Mouse (Mus musculus) heart, embryonic 14.5 days (tissue): ENCODE data around the gene Stk11. TPM values are rescaled to one million over a fixed set of nuclear protein-coding genes. Genes with fewer than 3 reads are reported as not detected.

ENCODE experiments used
- ATAC-seq: fragments of 200-750 bp; cut with Nextera tagmentation; 2 replicates; pipeline ENCODE4 v1.8.0; 2017; ENCODE audit warnings: low read depth, moderate TSS enrichment; ENCODE audit not compliant: insufficient number of reproducible peaks, insufficient read depth, low FRiP score
- H3K27ac ChIP-seq, 2 experiments: fragments of 200-500 bp in 1 of 2; fragments of 300-500 bp in 1 of 2; sonication (generic) in 1 of 2; replicated peaks in 1 of 2; 2 replicates each; pipeline ENCODE4 v1.5.1; 2012 to 2014; ENCODE audit warnings: low read depth in 2 of 2, low read length in 2 of 2, control low read depth in 1 of 2, mild to moderate bottlenecking in 1 of 2, mixed read lengths in 1 of 2; ENCODE audit not compliant: control insufficient read depth in 1 of 2, insufficient read depth in 1 of 2
- H3K27me3 ChIP-seq: fragments of 300-500 bp; sonication (generic); 2 replicates; pipeline ENCODE4 v1.6.1; 2014; ENCODE audit warnings: mild to moderate bottlenecking, low read length, control low read depth; ENCODE audit not compliant: control insufficient read depth, insufficient read depth
- H3K36me3 ChIP-seq: fragments of 300-500 bp; sonication (generic); 2 replicates; pipeline ENCODE4 v1.6.1; 2014; ENCODE audit warnings: mild to moderate bottlenecking, control low read depth, low read length, mixed read lengths; ENCODE audit not compliant: control insufficient read depth, insufficient read depth
- H3K4me1 ChIP-seq, 2 experiments: fragments of 200-500 bp in 1 of 2; fragments of 300-500 bp in 1 of 2; sonication (generic) in 1 of 2; 2 replicates each; pipeline ENCODE4 v1.6.1; 2012 to 2014; ENCODE audit warnings: low read length in 2 of 2, control low read depth in 1 of 2, mixed read lengths in 1 of 2; ENCODE audit not compliant: control insufficient read depth in 2 of 2, insufficient read depth in 2 of 2
- H3K4me2 ChIP-seq: fragments of 300-500 bp; sonication (generic); 2 replicates; pipeline ENCODE4 v1.6.1; 2014; ENCODE audit warnings: mild to moderate bottlenecking, low read length
- H3K4me3 ChIP-seq, 2 experiments: fragments of 200-500 bp in 1 of 2; fragments of 300-500 bp in 1 of 2; sonication (generic) in 1 of 2; 2 replicates each; pipeline ENCODE4 v1.5.1; 2012 to 2014; ENCODE audit warnings: low read length in 2 of 2, mild to moderate bottlenecking in 2 of 2, control low read depth in 1 of 2, low read depth in 1 of 2, moderate library complexity in 1 of 2; ENCODE audit not compliant: control insufficient read depth in 1 of 2, insufficient read depth in 1 of 2
- H3K9ac ChIP-seq: fragments of 300-500 bp; sonication (generic); 2 replicates; pipeline ENCODE4 v1.6.1; 2014; ENCODE audit warnings: mild to moderate bottlenecking, low read length
- H3K9me3 ChIP-seq: fragments of 300-500 bp; sonication (generic); 2 replicates; pipeline ENCODE4 v1.6.1; 2016; ENCODE audit warnings: low read length, control low read depth; ENCODE audit not compliant: control insufficient read depth
- WGBS: fragments of 180-500 bp; shearing (Covaris S2); extraction: QIAGEN DNeasy Blood & Tissue Kit; methylation state at CpG from one replicate; pipeline ENCODE4 v1.1.7; 2014; 5-methylcytosine and 5-hydroxymethylcytosine counted together
- polyA plus RNA-seq: library from polyadenylated mRNA; unstranded; fragments of >200 nt; fragmentation: Nextera tagmentation; extraction: Ambion mirVana; gene quantifications from 2 replicates; pipeline ENCODE4 v1.2.1, GENCODE M21; 2014

The Stk11 gene
- polyA plus RNA-seq, 1 experiment from 2014 or later = 17.7 TPM

DNA sequence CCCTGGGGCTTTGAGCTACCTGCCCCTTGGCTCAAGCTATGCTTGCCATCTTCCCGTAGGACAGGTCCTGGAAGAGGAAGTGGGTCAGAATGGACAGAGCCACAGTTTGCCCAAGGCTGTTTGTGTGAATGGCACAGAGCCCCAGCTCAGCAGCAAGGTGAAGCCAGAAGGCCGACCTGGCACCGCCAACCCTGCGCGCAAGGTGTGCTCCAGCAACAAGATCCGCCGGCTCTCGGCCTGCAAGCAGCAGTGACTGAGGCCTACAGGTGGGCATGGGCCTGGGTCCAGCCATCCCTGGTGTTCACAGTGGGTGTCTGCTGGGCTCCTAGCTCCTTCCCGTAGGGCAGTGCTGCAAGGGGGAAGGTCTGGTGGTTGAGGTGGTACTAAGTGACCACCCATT, 14.2 kb downstream of the Stk11 start:
- H3K9me3 ChIP-seq = no peaks in the 10 kb centered on the region
- peaks cover 79% of the 10 kb centered on the region for H3K36me3 ChIP-seq
- H3K4me1 ChIP-seq = peaks cover 9 to 15% of the 10 kb centered on the region in 2 experiments
- no peak for ATAC-seq
- no peak overlapping the region for H3K27ac ChIP-seq
- no peaks in the 10 kb centered on the region for H3K27me3 ChIP-seq
- WGBS = 94% methylated on average over 9 of the region's 9 CpGs
- H3K4me2 ChIP-seq = no peak overlapping the region
- no peak overlapping the region for H3K4me3 ChIP-seq
- H3K9ac ChIP-seq = no peak overlapping the region

DNA sequence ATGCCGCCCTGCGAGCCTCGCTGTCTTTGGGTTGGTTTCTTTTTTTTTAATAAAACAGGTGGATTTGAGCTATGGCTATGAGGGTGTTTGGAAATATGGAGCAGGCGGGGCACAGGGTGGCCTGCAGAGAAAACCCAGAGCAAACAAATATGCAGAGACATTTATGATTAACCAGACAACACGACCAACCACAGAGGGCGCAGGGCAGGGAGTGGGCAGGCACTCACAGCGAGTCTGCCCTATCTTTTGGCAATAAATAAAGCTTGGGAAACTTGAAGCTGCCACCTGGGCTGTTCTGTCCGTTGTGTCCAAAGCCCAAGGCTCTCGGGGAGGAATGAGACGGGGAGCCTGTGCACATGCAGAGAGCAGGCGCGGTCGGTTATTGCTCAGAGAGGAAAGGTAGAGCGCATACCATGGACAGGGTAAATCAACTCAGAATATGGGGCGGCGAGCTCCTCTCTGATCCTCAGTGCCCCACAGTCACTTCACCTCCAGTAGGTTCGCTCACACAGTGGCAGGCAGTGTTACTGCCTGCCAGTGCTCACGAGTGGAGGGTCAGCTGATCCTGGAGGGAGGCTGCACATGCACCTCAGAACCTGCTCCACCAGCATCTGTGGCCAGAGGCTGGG, 14.9 kb downstream of the Stk11 start:
- peaks cover 9 to 15% of the 10 kb centered on the region in 2 experiments for H3K4me1 ChIP-seq
- H3K4me2 ChIP-seq = no peak overlapping the region
- H3K4me3 ChIP-seq = no peak overlapping the region
- no peaks in the 10 kb centered on the region for H3K9me3 ChIP-seq
- H3K36me3 ChIP-seq = peaks cover 73% of the 10 kb centered on the region
- ATAC-seq = no peak
- H3K27me3 ChIP-seq = 0 out of 2 replicates have a peak, but pooled peaks cover 4% of the 10 kb centered on the region
- H3K9ac ChIP-seq = no peak overlapping the region
- 85% methylated on average over 18 of the region's 18 CpGs for WGBS
- no peak overlapping the region for H3K27ac ChIP-seq

DNA sequence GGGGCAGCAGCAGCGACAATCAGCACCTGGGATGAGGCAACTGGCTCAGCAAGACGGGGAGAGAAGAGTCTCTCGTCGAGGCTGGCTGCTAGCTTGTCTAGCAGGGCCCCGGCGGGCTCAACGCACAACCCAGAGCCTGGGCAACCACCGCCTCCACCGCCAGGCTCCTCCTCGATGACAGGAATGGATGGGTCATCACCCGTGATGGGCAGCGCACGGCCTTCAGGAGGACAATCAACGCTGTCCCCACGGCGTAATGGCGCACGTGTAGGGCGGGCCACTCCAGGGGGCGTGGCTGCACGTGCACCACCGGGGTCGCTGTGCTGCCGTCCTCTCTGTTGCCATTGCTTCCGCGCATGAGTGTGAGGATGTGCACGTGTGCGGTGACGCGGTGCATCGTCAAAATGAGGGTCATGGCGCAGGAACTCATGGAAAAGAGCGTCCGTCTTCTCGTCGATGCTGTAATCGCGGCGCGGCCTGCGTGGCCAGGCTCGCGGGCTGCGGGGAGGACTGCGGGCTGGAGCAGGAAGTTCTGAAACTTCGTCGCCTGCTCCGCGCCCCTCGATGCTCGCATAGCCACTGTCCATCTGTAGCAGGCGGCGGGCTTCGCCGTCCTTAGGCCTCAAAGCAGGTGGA, 15.8 kb downstream of the Stk11 start:
- ATAC-seq = no peak
- Histone ChIP-seq H3K9ac (no peak overlapping the region), H3K4me2 (peak overlapping the region; percentile 41)

GRCm38 (mm10) chr10:80131952-80132350, 16.3 kb downstream of the Stk11 start:
- H3K4me3 ChIP-seq = no peak overlapping the region
- ATAC-seq = no peak
- 0 out of 2 replicates have a peak, but pooled peaks cover 3% of the 10 kb centered on the region for H3K9me3 ChIP-seq
- H3K4me1 ChIP-seq = peaks cover 11 to 23% of the 10 kb centered on the region in 2 experiments
- H3K9ac ChIP-seq = no peak overlapping the region
- peak overlapping the region; percentile 41 for H3K4me2 ChIP-seq
- 49% methylated on average over 27 of the region's 27 CpGs for WGBS
- peaks cover 58% of the 10 kb centered on the region for H3K36me3 ChIP-seq
- H3K27me3 ChIP-seq = peaks cover 17% of the 10 kb centered on the region; the same call in 1 of the 2 replicates
- no peak overlapping the region for H3K27ac ChIP-seq

More for the DNA sequence above, 15.8 kb downstream of the Stk11 start:
- Histone ChIP-seq H3K27ac (no peak overlapping the region), H3K27me3 (peaks cover 12% of the 10 kb centered on the region; the same call in 1 of the 2 replicates), H3K36me3 (peaks cover 64% of the 10 kb centered on the region), H3K4me3 (no peak overlapping the region), H3K9me3 (0 out of 2 replicates have a peak, but pooled peaks cover 3% of the 10 kb centered on the region), H3K4me1 (peaks cover 9 to 18% of the 10 kb centered on the region in 2 experiments)
- WGBS = 25% methylated on average over 55 of the region's 55 CpGs

DNA sequence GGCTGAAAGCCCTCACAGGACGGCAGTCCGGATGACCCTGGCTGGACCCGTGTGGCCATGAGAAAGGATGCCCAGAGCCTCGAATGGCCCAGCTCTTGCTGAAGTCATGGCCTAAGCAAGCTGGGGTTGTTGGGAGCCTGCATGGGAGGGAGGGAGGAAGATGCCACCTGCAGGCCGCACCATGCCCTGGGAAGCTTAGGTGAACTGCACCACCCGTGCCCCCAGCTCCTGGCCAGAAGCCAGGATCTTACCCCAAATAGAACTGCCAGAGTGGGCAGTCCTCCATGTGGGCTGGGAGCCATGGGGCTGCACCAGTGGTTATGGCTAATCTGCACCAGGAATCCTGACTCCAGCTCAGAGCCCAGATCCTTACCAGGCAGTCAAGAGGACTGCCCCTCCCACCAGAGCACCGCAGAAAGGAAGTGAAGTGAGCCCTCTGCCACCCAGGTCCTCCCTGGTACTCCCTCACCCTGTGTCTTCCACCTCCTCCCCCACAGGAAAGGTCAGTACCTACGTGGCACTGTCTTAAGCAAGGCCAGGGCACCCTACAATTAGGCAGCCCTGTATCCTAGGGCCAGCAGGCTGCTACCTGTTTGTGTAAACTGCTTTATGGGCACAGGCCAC, 17.7 kb downstream of the Stk11 start:
- no peak overlapping the region for H3K4me3 ChIP-seq
- 0 out of 2 replicates have a peak, but pooled peaks cover 3% of the 10 kb centered on the region for H3K9me3 ChIP-seq
- no peak overlapping the region for H3K4me2 ChIP-seq
- H3K36me3 ChIP-seq = peaks cover 44% of the 10 kb centered on the region
- ATAC-seq = peak; percentile 11; the same call in 1 of the 2 replicates
- peaks cover 30% of the 10 kb centered on the region for H3K27me3 ChIP-seq
- peak overlapping the region in 1 of 2 experiments; percentile 51; a peak in 2 of 4 replicates for H3K27ac ChIP-seq
- 54% methylated on average over 8 of the region's 8 CpGs for WGBS
- 0 out of 2 replicates have a peak overlapping the region, but pooled peaks have one; percentile 1 for H3K9ac ChIP-seq
- H3K4me1 ChIP-seq = peaks cover 18 to 37% of the 10 kb centered on the region in 2 experiments

GRCm38 (mm10) chr10:80134421-80134820, 18.8 kb downstream of the Stk11 start:
- WGBS = 74% methylated on average over 9 of the region's 9 CpGs
- Histone ChIP-seq H3K27me3 (peaks cover 31% of the 10 kb centered on the region), H3K4me1 (peaks cover 18 to 45% of the 10 kb centered on the region in 2 experiments)

DNA sequence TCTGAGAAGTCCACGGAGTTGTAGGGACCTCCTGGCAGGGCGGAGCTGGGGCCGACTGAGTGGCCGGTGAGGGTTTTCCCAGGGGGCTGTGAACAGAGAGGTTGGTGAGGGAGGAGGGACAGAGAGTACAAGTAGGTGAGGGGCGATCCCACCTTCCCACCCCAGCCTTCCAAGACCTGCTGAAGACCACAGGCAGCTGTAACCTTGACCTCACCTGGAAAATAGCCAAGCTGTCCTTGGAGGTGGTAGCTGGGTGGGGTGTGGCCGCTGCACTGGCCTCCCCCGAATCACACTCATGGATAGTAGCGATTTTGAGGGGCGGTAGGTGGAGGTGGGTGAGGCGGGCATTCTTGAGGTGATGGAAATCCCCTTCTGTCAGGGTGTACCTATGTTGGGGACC, 19.6 kb downstream of the Stk11 start:
- WGBS = 86% methylated on average over 10 of the region's 10 CpGs
- Histone ChIP-seq H3K9me3 (0 out of 2 replicates have a peak, but pooled peaks cover 3% of the 10 kb centered on the region), H3K27ac (no peak overlapping the region), H3K36me3 (peaks cover 26% of the 10 kb centered on the region), H3K4me3 (no peak overlapping the region), H3K27me3 (peaks cover 31% of the 10 kb centered on the region), H3K9ac (no peak overlapping the region), H3K4me1 (peaks cover 18 to 45% of the 10 kb centered on the region in 2 experiments), H3K4me2 (no peak overlapping the region)
- no peak for ATAC-seq

More at GRCm38 (mm10) chr10:80134421-80134820, 18.8 kb downstream of the Stk11 start:
- ATAC-seq = no peak
- H3K4me2 ChIP-seq = no peak overlapping the region
- no peak overlapping the region for H3K9ac ChIP-seq
- 0 out of 2 replicates have a peak, but pooled peaks cover 3% of the 10 kb centered on the region for H3K9me3 ChIP-seq
- peaks cover 34% of the 10 kb centered on the region for H3K36me3 ChIP-seq
- no peak overlapping the region for H3K4me3 ChIP-seq
- H3K27ac ChIP-seq = no peak overlapping the region
